In the genomic region with DNA sequence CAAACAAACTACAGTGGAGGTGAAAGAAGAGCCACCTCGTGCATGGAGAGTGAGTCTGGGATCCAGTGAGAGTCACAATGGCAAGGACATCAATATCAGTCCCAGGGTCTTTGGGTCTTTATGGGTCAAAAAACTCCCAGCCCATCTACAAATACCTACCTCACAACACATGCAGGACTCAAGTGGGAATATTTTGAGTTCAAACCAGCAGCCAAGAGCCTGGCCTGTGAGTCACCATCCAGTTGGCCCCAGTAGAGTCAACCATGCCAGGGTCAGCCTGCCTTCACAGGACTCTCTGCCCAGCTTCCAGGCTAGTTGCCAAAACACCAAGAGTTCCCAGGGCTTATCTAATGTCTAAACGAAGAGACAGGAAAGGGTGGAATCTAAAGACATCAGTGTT, we compare ENCODE assay signal across 2 mouse cellular contexts. TPM values are rescaled to one million over a fixed set of nuclear protein-coding genes. Genes with fewer than 3 reads are reported as not detected.
"Had no signal": no experiment of that assay in that cellular context is flagged by ENCODE, and none has a peak within 500 bp of the region (broad histone marks: within the 10 kb centered on the region; RNA-seq: fewer than 3 reads in every experiment).

No protein-coding gene starts in this region.

RNA-seq across cellular contexts. Expression of a gene that starts 5.7 kb away (rescaled TPM):
- total RNA-seq: megakaryocyte, adult 5-6 weeks; megakaryocyte-erythroid progenitor cell, adult 5-6 weeks had no signal

RNA-seq across cellular contexts. Expression of a gene that starts 49.3 kb away (rescaled TPM):
- total RNA-seq: megakaryocyte, adult 5-6 weeks; megakaryocyte-erythroid progenitor cell, adult 5-6 weeks had no signal
